Mouse (Mus musculus): Measurements from ENCODE around the gene Slc23a3.

Slc23a3 gene

DNA sequence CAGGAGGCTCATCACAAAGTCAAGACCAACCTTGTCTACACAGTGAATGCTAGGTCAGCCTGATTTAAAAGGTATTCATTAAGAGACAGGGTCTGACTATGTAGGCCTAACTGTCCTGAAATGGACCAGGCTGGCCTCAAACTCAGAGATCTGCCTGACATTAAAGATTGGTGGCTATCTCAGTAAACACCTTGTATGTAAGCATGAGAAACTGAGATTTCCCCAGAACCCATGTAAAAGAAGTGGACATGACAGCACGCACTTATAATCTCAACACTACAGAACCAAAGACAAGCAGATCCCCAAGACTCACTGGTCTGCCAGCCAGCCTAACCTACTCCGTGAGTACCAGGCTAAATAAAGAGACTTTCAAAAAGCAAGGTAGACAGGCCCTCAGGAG is 4.8 kb upstream of the Slc23a3 start:
- DNase-seq (ENCODE audit: low spot score in 2 of 2) = no peak

GRCm38 (mm10) chr1:75136730-75137129 is 3.0 kb upstream of the Slc23a3 start:
- no peak for DNase-seq (ENCODE audit: low spot score in 2 of 2)

- DNase-seq (ENCODE audit: low spot score in 2 of 2) = no peak
These were observed 2.6 kb upstream of the Slc23a3 start for GRCm38 (mm10) chr1:75136293-75136692.

DNA sequence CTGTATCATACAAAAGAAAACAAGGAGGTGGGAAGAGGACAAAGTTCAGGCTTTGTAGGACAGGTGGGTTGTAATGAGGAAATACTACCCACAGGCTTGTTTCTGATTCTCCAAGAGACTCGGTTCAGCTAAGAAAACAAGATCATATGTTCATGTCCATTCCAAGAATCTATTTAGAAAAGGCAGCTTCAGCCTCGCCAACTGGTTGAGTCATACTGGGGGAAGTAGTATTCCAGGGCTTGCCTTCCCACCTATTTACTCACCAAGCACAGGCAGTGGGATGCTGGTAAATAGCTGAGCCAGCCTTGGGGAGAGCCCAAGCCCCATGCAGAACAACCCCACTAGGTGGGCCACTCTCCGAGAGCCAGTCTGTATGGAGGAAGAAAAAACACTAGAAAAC is 5.0 kb downstream of the Slc23a3 start:
- no peak for DNase-seq (ENCODE audit: low spot score in 2 of 2)

- no peak for DNase-seq (ENCODE audit: low spot score in 2 of 2)
These were observed 8.3 kb downstream of the Slc23a3 start for GRCm38 (mm10) chr1:75125418-75125817.

GRCm38 (mm10) chr1:75124346-75125321 is 9.1 kb downstream of the Slc23a3 start, which contains the start of gene Nhej1:
Gene Nhej1, minus strand, starts transcription at chr1:75125200.
- DNase-seq (ENCODE audit: low spot score in 2 of 2) = peak; percentile 91 to 95

DNA sequence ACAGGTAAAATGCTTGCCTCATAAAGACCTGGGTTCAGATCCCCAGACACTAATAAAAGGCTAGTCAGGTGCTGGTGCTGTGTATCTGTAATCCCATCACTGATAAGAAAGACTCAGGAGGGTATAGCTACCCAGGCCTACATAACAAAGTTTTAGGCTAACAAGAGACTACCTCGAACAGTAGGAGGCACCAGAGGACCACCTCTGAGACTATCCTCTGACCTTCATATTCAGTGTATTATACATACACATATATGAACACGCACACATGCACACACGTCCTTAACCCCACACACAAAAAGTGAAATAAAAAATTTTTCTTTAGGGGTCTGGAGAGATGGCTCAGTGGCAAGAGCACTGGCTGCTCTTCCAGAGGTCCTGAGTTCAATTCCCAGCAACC is 11.5 kb downstream of the Slc23a3 start:
- no peak for DNase-seq (ENCODE audit: low spot score in 2 of 2)
